In genomic region chr6:124768704-124769044, GRCm38 (mm10) we compare ENCODE assay signal across 9 mouse cellular contexts. TPM values are rescaled to one million over a fixed set of nuclear protein-coding genes. Genes with fewer than 3 reads are reported as not detected.
DNase-seq lines count a peak whose midpoint lies in the region; ATAC-seq and TF ChIP-seq lines count a peak whose summit lies in the region.
"Had no signal": no experiment of that assay in that cellular context is flagged by ENCODE, and none has a peak within 500 bp of the region (broad histone marks: within the 10 kb centered on the region; RNA-seq: fewer than 3 reads in every experiment).

No protein-coding gene starts in this region.

- WGBS in lung, embryonic 14.5 days = 4% methylated on average over 9 of the region's 9 CpGs
- 6% methylated on average over 9 of the region's 9 CpGs for WGBS in embryonic facial prominence, embryonic 15.5 days
- WGBS in limb, embryonic 12.5 days = 7% methylated on average over 9 of the region's 9 CpGs
- WGBS in small intestine, adult 2 months = 19% methylated on average over 9 of the region's 9 CpGs
- 12% methylated on average over 9 of the region's 9 CpGs for WGBS in lung, adult 2 months

- no peak for TF ChIP-seq CTCF in lung, embryonic 14.5 days (IDR thresholded peaks at IDR 0.05; ENCODE audit: low read depth)
- no peak for TF ChIP-seq CTCF in small intestine, adult 2 months (IDR thresholded peaks at IDR 0.05; ENCODE audit: extremely low read depth, insufficient read length, insufficient replicate concordance, low read depth, low read length)
- TF ChIP-seq CTCF in lung, adult 2 months (IDR thresholded peaks at IDR 0.05; ENCODE audit: insufficient read depth, low read length) = no peak

- peak; percentile 28; the same call in 1 of the 2 replicates for ATAC-seq in lung, embryonic 14.5 days (ENCODE audit: insufficient read depth)
- no peak for ATAC-seq in embryonic facial prominence, embryonic 15.5 days (ENCODE audit: insufficient number of reproducible peaks, low FRiP score, low TSS enrichment, low read depth)
- peak; percentile 22; the same call in 1 of the 2 replicates for ATAC-seq in limb, embryonic 12.5 days (ENCODE audit: insufficient number of reproducible peaks, insufficient read depth, low FRiP score, low TSS enrichment, low read depth)

- no peak for TF ChIP-seq POLR2A in small intestine, adult 2 months (IDR thresholded peaks at IDR 0.05; ENCODE audit: low read depth, low read length)
- TF ChIP-seq POLR2A in lung, adult 2 months (IDR thresholded peaks at IDR 0.05; ENCODE audit: borderline replicate concordance, extremely low read depth, low read depth, low read length) = no peak

- H3K36me3 ChIP-seq in lung, embryonic 14.5 days (ENCODE audit: insufficient read depth) = no peaks in the 10 kb centered on the region
- H3K36me3 ChIP-seq in embryonic facial prominence, embryonic 15.5 days = 0 out of 2 replicates have a peak, but pooled peaks cover 4% of the 10 kb centered on the region
- H3K36me3 ChIP-seq in limb, embryonic 12.5 days = no peaks in the 10 kb centered on the region
- no peaks in the 10 kb centered on the region for H3K36me3 ChIP-seq in small intestine, adult 2 months (ENCODE audit: control insufficient read depth, insufficient read depth, low read length)

- DNase-seq in lung, embryonic 14.5 days = no peak
- no peak for DNase-seq in lung, adult 18-20 months
- DNase-seq in thymus, adult 18-20 months = no peak
- no peak for DNase-seq in left cerebral cortex, postnatal 10 days (ENCODE audit: extremely low spot score in 1 of 2, low spot score in 2 of 2)
- DNase-seq in lung, adult 2 months = no peak

- H3K4me3 ChIP-seq in lung, embryonic 14.5 days (ENCODE audit: low read depth, low read length) = peak overlapping the region; percentile 51
- peak overlapping the region; percentile 54 for H3K4me3 ChIP-seq in embryonic facial prominence, embryonic 15.5 days (replicated peaks)
- peak overlapping the region; percentile 58 for H3K4me3 ChIP-seq in limb, embryonic 12.5 days (replicated peaks)
- H3K4me3 ChIP-seq in small intestine, adult 2 months (ENCODE audit: low read depth, low read length) = peak overlapping the region; percentile 68
- no peak overlapping the region for H3K4me3 ChIP-seq in lung, adult 2 months (replicated peaks; ENCODE audit: extremely low read depth, low read depth, low read length)

- H3K27ac ChIP-seq in lung, embryonic 14.5 days (ENCODE audit: low read depth) = no peak overlapping the region
- H3K27ac ChIP-seq in embryonic facial prominence, embryonic 15.5 days (replicated peaks) = peak overlapping the region; percentile 9; the same call in 1 of the 2 replicates
- no peak overlapping the region for H3K27ac ChIP-seq in limb, embryonic 12.5 days
- no peak overlapping the region for H3K27ac ChIP-seq in small intestine, adult 2 months (ENCODE audit: insufficient read depth, low read depth, low read length)

- H3K27me3 ChIP-seq in lung, embryonic 14.5 days (ENCODE audit: insufficient read depth, low read length) = no peaks in the 10 kb centered on the region
- H3K27me3 ChIP-seq in embryonic facial prominence, embryonic 15.5 days = no peaks in the 10 kb centered on the region
- H3K27me3 ChIP-seq in limb, embryonic 12.5 days = peaks cover 59% of the 10 kb centered on the region
- H3K27me3 ChIP-seq in small intestine, adult 2 months (ENCODE audit: control insufficient read depth, insufficient read depth, low read length) = peaks cover 13% of the 10 kb centered on the region

- H3K4me1 ChIP-seq in lung, embryonic 14.5 days (ENCODE audit: insufficient read depth) = 0 out of 2 replicates have a peak, but pooled peaks cover 3% of the 10 kb centered on the region
- peaks cover 26% of the 10 kb centered on the region for H3K4me1 ChIP-seq in embryonic facial prominence, embryonic 15.5 days
- peaks cover 30% of the 10 kb centered on the region for H3K4me1 ChIP-seq in limb, embryonic 12.5 days (replicated peaks)
- H3K4me1 ChIP-seq in small intestine, adult 2 months (ENCODE audit: control insufficient read depth, insufficient read depth, insufficient read length, low read length) = 0 out of 2 replicates have a peak, but pooled peaks cover 3% of the 10 kb centered on the region
- no peaks in the 10 kb centered on the region for H3K4me1 ChIP-seq in lung, adult 2 months (ENCODE audit: control insufficient read depth, insufficient read depth, low read length)

- no peak overlapping the region; the same call in 1 of the 2 replicates for H3K9ac ChIP-seq in lung, embryonic 14.5 days
- peak overlapping the region; percentile 43; the same call in 1 of the 2 replicates for H3K9ac ChIP-seq in embryonic facial prominence, embryonic 15.5 days
- peak overlapping the region; percentile 72; the same call in 1 of the 2 replicates for H3K9ac ChIP-seq in limb, embryonic 12.5 days (replicated peaks)

- H3K4me2 ChIP-seq in lung, embryonic 14.5 days = peak overlapping the region; percentile 81
- H3K4me2 ChIP-seq in embryonic facial prominence, embryonic 15.5 days (replicated peaks) = peak overlapping the region; percentile 86
- peak overlapping the region; percentile 92 for H3K4me2 ChIP-seq in limb, embryonic 12.5 days

- H3K9me3 ChIP-seq in lung, embryonic 14.5 days (ENCODE audit: low read depth, low read length) = no peaks in the 10 kb centered on the region
- H3K9me3 ChIP-seq in embryonic facial prominence, embryonic 15.5 days (replicated peaks) = no peaks in the 10 kb centered on the region
- H3K9me3 ChIP-seq in limb, embryonic 12.5 days = no peaks in the 10 kb centered on the region

- intact Hi-C loops in left cerebral cortex, postnatal 10 days (cut with DNase I) = no loop called here

RNA-seq across cellular contexts. Expression of gene Eno2, which starts 0.8 kb away (rescaled TPM):
- 2.2 and 4.1 TPM in 2 replicates for polyA plus RNA-seq in lung, embryonic 14.5 days (2014; fragmentation: Nextera tagmentation; extraction: Ambion mirVana)
- polyA plus RNA-seq in embryonic facial prominence, embryonic 15.5 days (2015; fragmentation: Nextera tagmentation; extraction: Ambion mirVana) = 11.8 and 12.7 TPM in 2 replicates
- polyA plus RNA-seq in limb, embryonic 12.5 days (2016; fragmentation: Nextera tagmentation; extraction: Ambion mirVana) = 4.8 TPM in 2 replicates
- polyA plus RNA-seq in small intestine, adult 2 months (2012; rRNA removed) = 1.3 and 1.7 TPM in 2 replicates
- total RNA-seq in left cerebral cortex, postnatal 10 days (2021) = 100 to 1,000 TPM; 466 to 486 TPM
- polyA plus RNA-seq in lung, adult 2 months (2012; rRNA removed) = 3.3 and 3.8 TPM in 2 replicates

RNA-seq across cellular contexts. Expression of gene Lrrc23, which starts 10.9 kb away (rescaled TPM):
- 0.17 and 0.58 TPM in 2 replicates for polyA plus RNA-seq in lung, embryonic 14.5 days (2014; fragmentation: Nextera tagmentation; extraction: Ambion mirVana)
- 26.7 and 47.5 TPM in 2 replicates for polyA plus RNA-seq in embryonic facial prominence, embryonic 15.5 days (2015; fragmentation: Nextera tagmentation; extraction: Ambion mirVana)
- polyA plus RNA-seq in limb, embryonic 12.5 days (2016; fragmentation: Nextera tagmentation; extraction: Ambion mirVana) = 0.38 and 0.88 TPM in 2 replicates
- 0.14 and 0.41 TPM in 2 replicates for polyA plus RNA-seq in small intestine, adult 2 months (2012; rRNA removed)
- total RNA-seq in left cerebral cortex, postnatal 10 days (2021) = under 1 TPM; 0.41 to 0.77 TPM
- 26.2 and 35.8 TPM in 2 replicates for polyA plus RNA-seq in lung, adult 2 months (2012; rRNA removed)

RNA-seq across cellular contexts. Expression of gene Atn1, which starts 12.3 kb away (rescaled TPM):
- polyA plus RNA-seq in lung, embryonic 14.5 days (2014; fragmentation: Nextera tagmentation; extraction: Ambion mirVana) = 13.1 and 15.1 TPM in 2 replicates
- polyA plus RNA-seq in embryonic facial prominence, embryonic 15.5 days (2015; fragmentation: Nextera tagmentation; extraction: Ambion mirVana) = 20.1 and 21.0 TPM in 2 replicates
- polyA plus RNA-seq in limb, embryonic 12.5 days (2016; fragmentation: Nextera tagmentation; extraction: Ambion mirVana) = 17.1 and 17.4 TPM in 2 replicates
- polyA plus RNA-seq in small intestine, adult 2 months (2012; rRNA removed) = 42.8 and 92.6 TPM in 2 replicates
- total RNA-seq in left cerebral cortex, postnatal 10 days (2021) = 100 to 1,000 TPM; 156 to 158 TPM
- polyA plus RNA-seq in lung, adult 2 months (2012; rRNA removed) = 52.0 and 64.6 TPM in 2 replicates

RNA-seq across cellular contexts. Expression of gene Gm45234, which starts 12.9 kb away (rescaled TPM):
- polyA plus RNA-seq in lung, embryonic 14.5 days (2014; fragmentation: Nextera tagmentation; extraction: Ambion mirVana) = not detected in 2 replicates
- polyA plus RNA-seq in embryonic facial prominence, embryonic 15.5 days (2015; fragmentation: Nextera tagmentation; extraction: Ambion mirVana) = not detected in 2 replicates
- not detected in 2 replicates for polyA plus RNA-seq in limb, embryonic 12.5 days (2016; fragmentation: Nextera tagmentation; extraction: Ambion mirVana)
- not detected in 2 replicates for polyA plus RNA-seq in small intestine, adult 2 months (2012; rRNA removed)
- not detected for total RNA-seq in left cerebral cortex, postnatal 10 days (2021)
- 0.08 TPM in 1 of 2 replicates, not detected in the other for polyA plus RNA-seq in lung, adult 2 months (2012; rRNA removed)
- total RNA-seq: adrenal gland, adult 2 months had no signal
- polyA plus RNA-seq: adrenal gland, adult 2 months had no signal

RNA-seq across cellular contexts. Expression of gene Grcc10, which starts 27.5 kb away (rescaled TPM):
- polyA plus RNA-seq in lung, embryonic 14.5 days (2014; fragmentation: Nextera tagmentation; extraction: Ambion mirVana) = 429 and 440 TPM in 2 replicates
- 416 TPM in 2 replicates for polyA plus RNA-seq in embryonic facial prominence, embryonic 15.5 days (2015; fragmentation: Nextera tagmentation; extraction: Ambion mirVana)
- polyA plus RNA-seq in limb, embryonic 12.5 days (2016; fragmentation: Nextera tagmentation; extraction: Ambion mirVana) = 479 and 511 TPM in 2 replicates
- 80.4 and 143 TPM in 2 replicates for polyA plus RNA-seq in small intestine, adult 2 months (2012; rRNA removed)
- total RNA-seq in left cerebral cortex, postnatal 10 days (2021) = 100 to 1,000 TPM; 298 to 316 TPM
- polyA plus RNA-seq in lung, adult 2 months (2012; rRNA removed) = 222 and 226 TPM in 2 replicates

Comparison
In these comparisons a context has a peak if more than half of its experiments do, and no peak if none do; other contexts are left out.
1. RNA of gene Lrrc23, which starts 10.9 kb away (polyA plus RNA-seq): 26.7 to 47.5 TPM in embryonic facial prominence, embryonic 15.5 days and 26.2 to 35.8 TPM in lung, adult 2 months; 0.14 to 0.41 TPM in small intestine, adult 2 months, 0.38 to 0.88 TPM in limb, embryonic 12.5 days and 0.17 to 0.58 TPM in lung, embryonic 14.5 days; every median in the first group is over 10 times any median in the second.
2. Peak in every context shown above with its lines, with median percentiles within 50 percentile points of each other: H3K4me2 ChIP-seq.